Mouse (Mus musculus) liver, adult (tissue): ENCODE results near the gene Itpkb.

Experiments
- GATA4 ChIP-seq: IDR thresholded peaks from 2 replicates; pipeline ENCODE4 v1.6.1; 2014; ENCODE audit warnings: mild to moderate bottlenecking, low read length; ENCODE audit not compliant: insufficient replicate concordance

Gene Itpkb

GRCm38 (mm10) chr1:180460721-180461120, 130.4 kb downstream of the Itpkb start:
- TF ChIP-seq GATA4, result no peak

- TF ChIP-seq GATA4, result no peak
These were observed 132.1 kb downstream of the Itpkb start for GRCm38 (mm10) chr1:180462396-180462795.

GRCm38 (mm10) chr1:180462983-180463475, 132.7 kb downstream of the Itpkb start:
- no peak for TF ChIP-seq GATA4

GRCm38 (mm10) chr1:180464357-180464756, 134.1 kb downstream of the Itpkb start:
- no peak for TF ChIP-seq GATA4

GRCm38 (mm10) chr1:180465620-180466019, 135.3 kb downstream of the Itpkb start:
- no peak for TF ChIP-seq GATA4

- no peak for TF ChIP-seq GATA4
These were observed 137.7 kb downstream of the Itpkb start for GRCm38 (mm10) chr1:180468004-180468403.

GRCm38 (mm10) chr1:180473566-180473965, 143.3 kb downstream of the Itpkb start:
- no peak for TF ChIP-seq GATA4
